Mouse (Mus musculus) kidney, embryonic 15.5 days (tissue): ENCODE results near the gene Arvcf. TPM values are rescaled to one million over a fixed set of nuclear protein-coding genes. Genes with fewer than 3 reads are reported as not detected.

Source experiments
- ATAC-seq: fragments of 200-750 bp; cut with Nextera tagmentation; replicated peaks from 2 replicates; pipeline ENCODE4 v1.8.0; 2017; ENCODE audit warnings: moderate TSS enrichment; ENCODE audit not compliant: low FRiP score
- H3K27ac ChIP-seq: fragments of 300-500 bp; sonication (generic); 2 replicates; pipeline ENCODE4 v1.5.1; 2015; ENCODE audit warnings: mild to moderate bottlenecking, inconsistent platforms
- H3K27me3 ChIP-seq: fragments of 300-500 bp; sonication (generic); 2 replicates; pipeline ENCODE4 v1.6.1; 2015; ENCODE audit warnings: inconsistent platforms
- H3K36me3 ChIP-seq: fragments of 300-500 bp; sonication (generic); 2 replicates; pipeline ENCODE4 v1.6.1; 2015; ENCODE audit warnings: inconsistent platforms
- H3K4me1 ChIP-seq: fragments of 300-500 bp; sonication (generic); 2 replicates; pipeline ENCODE4 v1.6.1; 2015; ENCODE audit warnings: inconsistent platforms
- H3K4me2 ChIP-seq: fragments of 300-500 bp; sonication (generic); 2 replicates; pipeline ENCODE4 v1.6.1; 2015; ENCODE audit warnings: moderate library complexity, mild to moderate bottlenecking, inconsistent platforms
- H3K4me3 ChIP-seq: fragments of 300-500 bp; sonication (generic); replicated peaks from 2 replicates; pipeline ENCODE4 v1.5.1; 2015; ENCODE audit warnings: mild to moderate bottlenecking, inconsistent platforms
- H3K9ac ChIP-seq: fragments of 300-500 bp; sonication (generic); 2 replicates; pipeline ENCODE4 v1.6.1; 2015; ENCODE audit warnings: mild to moderate bottlenecking, inconsistent platforms
- H3K9me3 ChIP-seq: fragments of 300-500 bp; sonication (generic); replicated peaks from 2 replicates; pipeline ENCODE4 v1.6.1; 2016; ENCODE audit warnings: inconsistent platforms
- WGBS: fragments of 180-500 bp; shearing (Covaris S2); methylation state at CpG from one replicate; pipeline ENCODE4 v1.1.7; 2015; ENCODE audit warnings: mixed read lengths; 5-methylcytosine and 5-hydroxymethylcytosine counted together
- polyA plus RNA-seq: library from polyadenylated mRNA; unstranded; fragments of >200 nt; fragmentation: Nextera tagmentation; extraction: Ambion mirVana; gene quantifications from 2 replicates; pipeline ENCODE4 v1.2.1, GENCODE M21; 2015

The Arvcf gene
- polyA plus RNA-seq, 1 experiment from 2014 or later: 27.1 TPM

DNA sequence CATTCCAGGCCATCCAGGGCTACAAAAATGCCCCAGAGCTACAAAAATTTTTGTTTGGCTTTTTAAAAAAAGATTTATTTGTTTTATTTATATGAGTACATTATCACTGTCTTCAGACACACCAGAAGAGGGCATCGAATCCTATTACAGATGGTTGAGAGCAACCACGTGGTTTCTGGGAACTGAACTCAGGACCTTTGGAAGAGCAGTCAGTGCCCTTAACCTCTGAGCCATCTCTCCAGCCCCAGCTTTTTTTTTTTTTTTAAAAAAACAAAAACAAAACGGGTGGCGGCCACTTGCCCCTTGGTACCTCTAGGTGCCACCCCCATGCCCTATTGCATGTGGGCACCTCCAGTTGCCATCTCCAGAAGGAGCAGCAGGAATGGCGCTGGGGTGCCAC is 69.5 kb downstream of the Arvcf start:
- WGBS: 86% methylated on average over 5 of the region's 5 CpGs
- H3K27me3 ChIP-seq: no peaks in the 10 kb centered on the region
- no peak overlapping the region for H3K9ac ChIP-seq
- ATAC-seq: no peak
- H3K4me2 ChIP-seq: no peak overlapping the region
- peaks cover 58% of the 10 kb centered on the region for H3K36me3 ChIP-seq
- H3K27ac ChIP-seq: no peak overlapping the region
- no peaks in the 10 kb centered on the region for H3K9me3 ChIP-seq
- H3K4me3 ChIP-seq: no peak overlapping the region
- peaks cover 15% of the 10 kb centered on the region for H3K4me1 ChIP-seq

- ATAC-seq: no peak
- Histone ChIP-seq H3K4me3 (no peak overlapping the region), H3K9ac (no peak overlapping the region), H3K27ac (no peak overlapping the region), H3K36me3 (peaks cover 53% of the 10 kb centered on the region), H3K4me2 (no peak overlapping the region), H3K9me3 (no peaks in the 10 kb centered on the region), H3K27me3 (no peaks in the 10 kb centered on the region), H3K4me1 (peaks cover 26% of the 10 kb centered on the region)
- WGBS: 85% methylated on average over 4 of the region's 4 CpGs
Observed at GRCm38 (mm10) chr16:18418756-18419602, 71.0 kb downstream of the Arvcf start.

DNA sequence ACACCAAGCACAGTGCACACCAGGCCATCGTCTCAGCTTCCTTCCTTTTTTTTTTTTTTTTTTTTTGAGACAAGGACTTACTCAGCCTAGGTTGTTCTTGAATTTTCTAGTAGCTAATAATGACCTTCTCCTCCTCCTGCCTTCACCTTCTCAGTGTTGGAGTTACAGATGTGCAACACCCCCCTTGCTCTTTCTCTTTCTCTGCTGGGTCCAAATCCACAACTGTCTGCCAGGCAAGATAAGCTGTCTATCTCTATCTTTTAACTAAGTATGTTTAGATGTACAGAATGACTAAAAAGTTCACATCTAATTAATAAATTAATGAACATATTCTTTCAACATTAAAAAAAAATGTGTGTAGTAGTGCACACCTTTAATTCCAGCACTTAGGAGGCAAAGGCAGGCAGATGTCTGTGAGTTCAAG is 71.6 kb downstream of the Arvcf start:
- Histone ChIP-seq H3K4me2 (no peak overlapping the region), H3K9me3 (no peaks in the 10 kb centered on the region), H3K4me3 (no peak overlapping the region), H3K27ac (no peak overlapping the region), H3K4me1 (peaks cover 33% of the 10 kb centered on the region), H3K27me3 (no peaks in the 10 kb centered on the region), H3K36me3 (peaks cover 50% of the 10 kb centered on the region), H3K9ac (no peak overlapping the region)
- ATAC-seq: no peak
- WGBS: 89% methylated on average over 1 of the region's 1 CpGs

- 74% methylated on average over 3 of the region's 3 CpGs for WGBS
- H3K4me1 ChIP-seq: peaks cover 42% of the 10 kb centered on the region
- H3K36me3 ChIP-seq: peaks cover 43% of the 10 kb centered on the region
- H3K9ac ChIP-seq: no peak overlapping the region
- H3K4me2 ChIP-seq: no peak overlapping the region
- H3K27me3 ChIP-seq: no peaks in the 10 kb centered on the region
- no peak for ATAC-seq
- H3K4me3 ChIP-seq: no peak overlapping the region
- no peaks in the 10 kb centered on the region for H3K9me3 ChIP-seq
- H3K27ac ChIP-seq: no peak overlapping the region
Observed at GRCm38 (mm10) chr16:18420571-18420970, 72.6 kb downstream of the Arvcf start.

DNA sequence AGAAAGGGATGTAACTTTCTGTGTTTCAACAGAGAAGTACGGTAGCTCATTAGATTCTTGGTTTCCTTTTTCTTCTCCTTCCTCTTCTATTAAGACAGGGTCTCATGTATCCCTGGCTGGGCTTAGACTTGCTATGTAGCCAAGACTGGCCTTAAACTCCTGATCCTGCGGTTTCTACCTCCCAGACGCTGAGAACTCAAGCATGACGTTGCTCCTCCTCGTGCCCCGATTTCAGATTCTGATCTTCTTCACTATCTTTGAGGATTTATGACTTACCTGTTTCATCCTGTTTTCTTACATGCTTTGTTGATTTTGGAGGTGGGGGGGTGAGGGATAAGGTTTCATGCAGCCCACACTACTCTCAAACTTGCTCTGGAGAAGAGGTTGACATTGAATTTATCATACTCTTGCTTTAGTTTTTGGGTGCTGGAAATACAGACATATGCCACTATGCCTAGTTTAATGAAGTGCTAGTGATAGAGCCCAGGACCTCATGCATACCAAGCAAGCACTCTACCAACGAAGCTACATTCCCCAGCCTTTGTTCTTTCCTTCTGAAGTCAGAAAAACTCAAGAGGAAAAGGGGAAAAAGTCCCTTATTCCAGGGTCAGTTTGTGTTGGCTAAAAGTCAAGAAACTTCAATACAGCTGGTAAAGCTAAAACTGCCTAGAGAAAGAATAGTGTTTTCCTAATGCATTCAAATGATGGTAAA is 75.4 kb downstream of the Arvcf start:
- H3K4me3 ChIP-seq: no peak overlapping the region
- H3K27me3 ChIP-seq: no peaks in the 10 kb centered on the region
- 40% methylated on average over 7 of the region's 7 CpGs for WGBS
- no peak overlapping the region for H3K9ac ChIP-seq
- ATAC-seq: peak; percentile 31; the same call in 1 of the 2 replicates
- H3K4me2 ChIP-seq: no peak overlapping the region; the same call in 1 of the 2 replicates
- peaks cover 35% of the 10 kb centered on the region for H3K36me3 ChIP-seq
- peaks cover 39% of the 10 kb centered on the region for H3K4me1 ChIP-seq
- H3K27ac ChIP-seq: peak overlapping the region; percentile 63
- no peaks in the 10 kb centered on the region for H3K9me3 ChIP-seq

DNA sequence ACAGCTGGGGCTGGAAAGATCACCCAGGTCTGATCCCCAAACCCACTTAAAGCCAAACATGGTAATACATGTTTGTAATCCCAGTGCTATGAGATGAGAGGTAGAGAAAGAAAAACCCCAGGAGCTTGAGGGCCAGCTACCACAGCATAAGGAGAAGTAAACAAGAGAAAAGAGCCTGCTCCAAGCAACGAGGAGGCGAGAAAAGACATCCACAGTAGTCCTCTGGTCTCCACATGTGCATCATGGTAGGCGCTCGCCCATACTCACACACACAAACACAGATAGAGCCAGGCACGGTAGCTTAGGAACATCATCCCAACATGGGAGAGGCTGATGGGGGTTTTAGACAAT is 75.9 kb downstream of the Arvcf start:
- Histone ChIP-seq H3K9me3 (no peaks in the 10 kb centered on the region), H3K27ac (peak overlapping the region; percentile 63), H3K4me3 (no peak overlapping the region), H3K27me3 (no peaks in the 10 kb centered on the region), H3K36me3 (peaks cover 30% of the 10 kb centered on the region), H3K4me1 (peaks cover 39% of the 10 kb centered on the region), H3K9ac (no peak overlapping the region), H3K4me2 (no peak overlapping the region; the same call in 1 of the 2 replicates)
- WGBS: 76% methylated on average over 5 of the region's 5 CpGs
- no peak for ATAC-seq

DNA sequence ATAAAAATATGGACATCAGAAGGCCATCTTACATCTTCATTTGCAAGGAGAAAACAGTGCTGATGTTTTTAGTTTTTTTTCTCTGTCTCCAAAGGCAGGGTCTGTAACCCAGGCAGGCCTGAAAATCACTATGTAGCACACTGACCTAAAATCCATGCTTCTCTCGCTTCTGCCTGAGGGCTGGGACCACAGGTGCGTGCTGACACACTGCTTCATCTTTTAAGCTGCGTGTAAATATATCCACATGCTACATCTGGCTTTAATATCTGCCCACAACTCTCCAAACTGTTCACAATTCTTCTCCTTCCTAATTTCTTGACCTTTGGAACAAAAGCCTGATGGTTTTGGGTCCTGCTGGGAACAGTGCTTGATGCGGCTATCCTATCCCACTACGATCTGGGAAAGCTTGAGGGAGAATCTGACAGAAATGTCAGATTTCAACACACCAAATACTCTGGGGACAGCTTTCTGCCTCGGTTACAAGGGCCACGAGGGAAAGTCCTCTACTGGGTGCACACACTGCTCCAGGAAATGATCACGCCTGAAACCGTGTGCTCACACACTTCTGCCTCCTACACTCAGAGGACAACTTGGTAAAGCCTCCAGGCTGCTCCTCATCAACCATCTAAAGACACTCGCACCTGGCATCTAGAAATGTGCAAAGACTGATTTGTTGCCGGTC is 76.5 kb downstream of the Arvcf start:
- no peak for ATAC-seq
- H3K27me3 ChIP-seq: no peaks in the 10 kb centered on the region
- H3K4me3 ChIP-seq: no peak overlapping the region
- H3K4me2 ChIP-seq: peak overlapping the region; percentile 77
- peak overlapping the region; percentile 63 for H3K27ac ChIP-seq
- 70% methylated on average over 11 of the region's 11 CpGs for WGBS
- peaks cover 26% of the 10 kb centered on the region for H3K36me3 ChIP-seq
- peaks cover 39% of the 10 kb centered on the region for H3K4me1 ChIP-seq
- no peak overlapping the region for H3K9ac ChIP-seq
- no peaks in the 10 kb centered on the region for H3K9me3 ChIP-seq

DNA sequence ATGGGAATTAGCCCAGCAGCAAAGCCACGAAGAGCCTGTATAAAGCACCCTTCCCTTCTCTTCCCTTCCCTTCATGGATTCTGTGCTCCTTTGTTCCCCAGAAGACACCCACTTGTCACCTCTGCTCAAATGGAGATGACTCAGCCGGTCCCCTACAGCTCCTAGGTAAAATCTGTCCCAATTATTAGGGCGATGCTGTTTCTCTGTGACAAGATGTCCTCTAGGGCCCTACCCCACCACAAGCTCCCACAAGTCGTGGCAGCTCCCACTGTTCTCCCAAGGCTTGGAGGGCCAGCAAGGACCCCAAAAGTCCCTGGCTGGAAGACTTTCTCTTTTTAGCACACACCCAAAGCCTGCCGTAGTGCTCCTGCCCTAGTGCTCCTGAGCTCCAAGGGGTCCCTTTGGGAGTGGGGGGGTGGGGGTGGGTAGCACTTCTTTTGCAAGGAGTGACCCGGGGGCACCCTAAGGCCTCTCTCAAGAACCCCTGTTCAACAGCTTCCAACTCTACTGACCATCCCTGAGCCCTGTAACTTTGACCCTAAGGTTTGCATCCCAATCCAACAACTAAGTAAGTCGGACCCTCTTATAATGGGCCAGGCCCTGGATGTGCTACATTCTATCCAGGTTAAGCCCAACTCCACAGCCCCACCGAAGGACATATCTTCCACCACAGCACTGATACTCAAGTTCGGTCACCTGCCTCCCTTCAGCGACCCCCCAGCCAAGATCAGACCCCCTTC is 77.7 kb downstream of the Arvcf start:
- Histone ChIP-seq H3K4me3 (peak overlapping the region; percentile 85), H3K27ac (peak overlapping the region; percentile 84), H3K9ac (peak overlapping the region; percentile 78), H3K27me3 (no peaks in the 10 kb centered on the region), H3K9me3 (no peaks in the 10 kb centered on the region), H3K4me2 (peak overlapping the region; percentile 77), H3K4me1 (peaks cover 39% of the 10 kb centered on the region), H3K36me3 (peaks cover 21% of the 10 kb centered on the region)
- ATAC-seq: peak; percentile 4; the same call in 1 of the 2 replicates
- WGBS: 21% methylated on average over 10 of the region's 10 CpGs

GRCm38 (mm10) chr16:18426215-18426791 is 78.3 kb downstream of the Arvcf start, which contains the start of gene Txnrd2:
Gene Txnrd2, plus strand, starts transcription at chr16:18426384.
- no peaks in the 10 kb centered on the region for H3K9me3 ChIP-seq
- peak within 1 kb of the TSS; percentile 77 for H3K4me2 ChIP-seq
- H3K36me3 ChIP-seq: peaks cover 17% of the 10 kb centered on the region; the same call in 1 of the 2 replicates
- under 1% methylated on average over 52 of the region's 52 CpGs for WGBS
- peak within 1 kb of the TSS; percentile 85 for H3K4me3 ChIP-seq
- ATAC-seq: peak; percentile 77
- peaks cover 39% of the 10 kb centered on the region for H3K4me1 ChIP-seq
- peak within 1 kb of the TSS; percentile 84 for H3K27ac ChIP-seq
- H3K27me3 ChIP-seq: no peaks in the 10 kb centered on the region
- peak within 1 kb of the TSS; percentile 78 for H3K9ac ChIP-seq

GRCm38 (mm10) chr16:18426802-18427280 is 78.9 kb downstream of the Arvcf start, which contains the start of gene Comt:
Gene Comt, minus strand, starts transcription at chr16:18426852.
- Histone ChIP-seq H3K27me3 (no peaks in the 10 kb centered on the region), H3K4me1 (peaks cover 39% of the 10 kb centered on the region), H3K4me2 (peak within 1 kb of the TSS; percentile 77), H3K9ac (peak within 1 kb of the TSS; percentile 78), H3K4me3 (peak within 1 kb of the TSS; percentile 85), H3K36me3 (peaks cover 12% of the 10 kb centered on the region; the same call in 1 of the 2 replicates), H3K27ac (peak within 1 kb of the TSS; percentile 84), H3K9me3 (no peaks in the 10 kb centered on the region)
- 61% methylated on average over 5 of the region's 5 CpGs for WGBS
- ATAC-seq: 0 out of 2 replicates have a peak, but pooled peaks have one; percentile 0

- H3K4me1 ChIP-seq: peaks cover 36% of the 10 kb centered on the region
- no peak overlapping the region for H3K4me2 ChIP-seq
- no peaks in the 10 kb centered on the region for H3K9me3 ChIP-seq
- H3K27me3 ChIP-seq: no peaks in the 10 kb centered on the region
- H3K27ac ChIP-seq: no peak overlapping the region
- ATAC-seq: no peak
- H3K4me3 ChIP-seq: no peak overlapping the region
- no peak overlapping the region for H3K9ac ChIP-seq
- 86% methylated on average over 5 of the region's 5 CpGs for WGBS
- 0 out of 2 replicates have a peak, but pooled peaks cover 2% of the 10 kb centered on the region for H3K36me3 ChIP-seq
Observed at GRCm38 (mm10) chr16:18428011-18428515, 80.1 kb downstream of the Arvcf start.
